Comparison of ENCODE assay signal across 7 mouse cellular contexts in the genomic region with DNA sequence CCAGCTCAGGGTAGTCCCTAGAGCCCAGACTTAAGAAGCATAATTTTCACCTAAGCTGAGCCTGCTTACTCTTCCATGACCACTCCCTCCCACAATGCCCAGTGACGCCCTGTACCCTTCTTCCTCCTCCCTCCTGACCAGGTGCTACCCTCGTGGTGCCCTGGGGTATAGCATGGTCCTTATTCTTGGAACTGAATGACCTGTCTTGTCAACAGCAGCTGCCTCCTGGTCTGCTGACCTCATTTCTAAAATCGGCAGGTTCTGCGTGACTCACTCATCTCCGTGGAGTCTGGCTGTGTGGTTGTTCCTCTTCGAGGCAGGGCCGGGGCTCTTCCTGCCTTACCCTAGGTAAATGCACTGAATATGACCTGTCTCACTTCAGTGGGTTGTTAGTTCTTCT. TPM values are rescaled to one million over a fixed set of nuclear protein-coding genes. Genes with fewer than 3 reads are reported as not detected.
DNase-seq lines count a peak whose midpoint lies in the region; ATAC-seq and TF ChIP-seq lines count a peak whose summit lies in the region.

No protein-coding gene starts in this region.

- TF ChIP-seq POLR2A in kidney, adult 2 months (IDR thresholded peaks at IDR 0.05; ENCODE audit: low read depth, low read length) = no peak
- no peak for TF ChIP-seq POLR2A in spleen, adult 2 months (IDR thresholded peaks at IDR 0.05; ENCODE audit: low read depth, low read length)

- peaks cover 17% of the 10 kb centered on the region for H3K4me1 ChIP-seq in kidney, postnatal 0 days (replicated peaks; ENCODE audit: insufficient read depth, low read length)
- no peaks in the 10 kb centered on the region; the same call in 1 of the 2 replicates for H3K4me1 ChIP-seq in kidney, adult 2 months (ENCODE audit: control insufficient read depth, insufficient read depth, low read length)
- H3K4me1 ChIP-seq in spleen, adult 2 months (ENCODE audit: control insufficient read depth, insufficient read depth, insufficient read length) = no peaks in the 10 kb centered on the region; the same call in 1 of the 2 replicates
- peaks cover 44% of the 10 kb centered on the region for H3K4me1 ChIP-seq in midbrain, embryonic 15.5 days

- no peak for DNase-seq in kidney, postnatal 0 days (ENCODE audit: low spot score)
- DNase-seq in kidney, adult 2 months = no peak
- DNase-seq in NIH3T3 (ENCODE audit: low read depth) = peak; percentile 55
- peak; percentile 52 for DNase-seq in cerebellum, adult 9-11 months
- DNase-seq in spleen, adult 2 months (ENCODE audit: low read depth in 1 of 2, low spot score in 2 of 2) = peak; percentile 32 to 71
- no peak for DNase-seq in layer of hippocampus, adult 18-20 months (ENCODE audit: low spot score in 2 of 2)

- no peaks in the 10 kb centered on the region for H3K36me3 ChIP-seq in kidney, postnatal 0 days (ENCODE audit: insufficient read depth, low read length)
- no peaks in the 10 kb centered on the region for H3K36me3 ChIP-seq in kidney, adult 2 months (ENCODE audit: control insufficient read depth, insufficient read depth, low read length)
- H3K36me3 ChIP-seq in spleen, adult 2 months (ENCODE audit: control insufficient read depth, insufficient read depth, low read length) = no peaks in the 10 kb centered on the region
- H3K36me3 ChIP-seq in midbrain, embryonic 15.5 days (replicated peaks) = no peaks in the 10 kb centered on the region

- no peak overlapping the region for H3K9ac ChIP-seq in kidney, postnatal 0 days (ENCODE audit: low read depth, low read length)
- H3K9ac ChIP-seq in midbrain, embryonic 15.5 days = no peak overlapping the region

- no peaks in the 10 kb centered on the region for H3K27me3 ChIP-seq in kidney, postnatal 0 days (ENCODE audit: insufficient read depth, low read length)
- no peaks in the 10 kb centered on the region for H3K27me3 ChIP-seq in kidney, adult 2 months (replicated peaks; ENCODE audit: control insufficient read depth, insufficient read depth, low read length)
- no peaks in the 10 kb centered on the region for H3K27me3 ChIP-seq in spleen, adult 2 months (ENCODE audit: control insufficient read depth, insufficient read depth, low read length)
- no peaks in the 10 kb centered on the region for H3K27me3 ChIP-seq in midbrain, embryonic 15.5 days (replicated peaks)

- no peak overlapping the region for H3K4me3 ChIP-seq in kidney, postnatal 0 days (replicated peaks; ENCODE audit: low read depth, low read length)
- H3K4me3 ChIP-seq in kidney, adult 2 months (ENCODE audit: insufficient read depth, low read depth, low read length) = no peak overlapping the region
- no peak overlapping the region for H3K4me3 ChIP-seq in spleen, adult 2 months (ENCODE audit: extremely low read depth, insufficient read depth, insufficient read length)
- H3K4me3 ChIP-seq in midbrain, embryonic 15.5 days = no peak overlapping the region

- ATAC-seq in kidney, postnatal 0 days (replicated peaks; ENCODE audit: low FRiP score, low read depth) = peak; percentile 74; the same call in 1 of the 2 replicates
- no peak for ATAC-seq in midbrain, embryonic 15.5 days (replicated peaks)

- WGBS in kidney, postnatal 0 days = 51% methylated on average over 7 of the region's 7 CpGs
- 20% methylated on average over 7 of the region's 7 CpGs for WGBS in kidney, adult 2 months
- 10% methylated on average over 7 of the region's 7 CpGs for WGBS in spleen, adult 2 months
- 82% methylated on average over 7 of the region's 7 CpGs for WGBS in midbrain, embryonic 15.5 days

- no peak overlapping the region for H3K4me2 ChIP-seq in kidney, postnatal 0 days (ENCODE audit: low read length)
- H3K4me2 ChIP-seq in midbrain, embryonic 15.5 days = no peak overlapping the region

- no peaks in the 10 kb centered on the region for H3K9me3 ChIP-seq in kidney, postnatal 0 days (replicated peaks; ENCODE audit: low read length)
- no peaks in the 10 kb centered on the region for H3K9me3 ChIP-seq in midbrain, embryonic 15.5 days

- TF ChIP-seq CTCF in kidney, postnatal 0 days (IDR thresholded peaks at IDR 0.05; ENCODE audit: low read depth) = peak; percentile 24; the same call in 1 of the 2 replicates
- TF ChIP-seq CTCF in kidney, adult 2 months (conservative IDR thresholded peaks at IDR 0.05; ENCODE audit: insufficient read depth, insufficient read length, low read depth, low read length) = no peak
- TF ChIP-seq CTCF in spleen, adult 2 months (IDR thresholded peaks at IDR 0.05; ENCODE audit: extremely low read depth, insufficient read depth, insufficient read length, insufficient replicate concordance) = no peak

- H3K27ac ChIP-seq in kidney, postnatal 0 days = no peak overlapping the region
- no peak overlapping the region for H3K27ac ChIP-seq in kidney, adult 2 months (ENCODE audit: insufficient read depth, low read depth, low read length)
- no peak overlapping the region for H3K27ac ChIP-seq in spleen, adult 2 months (ENCODE audit: insufficient read depth, low read length)
- no peak overlapping the region for H3K27ac ChIP-seq in midbrain, embryonic 15.5 days

RNA-seq across cellular contexts. Expression of a gene that starts 37.5 kb away (rescaled TPM):
- 0.24 and 0.31 TPM in 2 replicates for polyA plus RNA-seq in kidney, postnatal 0 days (2015; fragmentation: Nextera tagmentation; extraction: Ambion mirVana)
- polyA plus RNA-seq in kidney, adult 2 months (2012; rRNA removed) = 0.61 and 0.88 TPM in 2 replicates
- 0.57 and 1.1 TPM in 2 replicates for polyA plus RNA-seq in spleen, adult 2 months (2012; rRNA removed)
- 1 to 10 TPM; 3.2 to 3.6 TPM for total RNA-seq in layer of hippocampus, adult 18-20 months (2021)
- 2.6 and 2.7 TPM in 2 replicates for polyA plus RNA-seq in midbrain, embryonic 15.5 days (2015; fragmentation: Nextera tagmentation; extraction: Ambion mirVana)

Comparison
In these comparisons a context has a peak if more than half of its experiments do, and no peak if none do; other contexts are left out.
1. DNase-seq: peak in NIH3T3 (single experiment), cerebellum, adult 9-11 months (single experiment) and spleen, adult 2 months (2 of 2); none in kidney, postnatal 0 days (single experiment), kidney, adult 2 months (single experiment) and layer of hippocampus, adult 18-20 months (0 of 2).